Mouse (Mus musculus): ENCODE results near the gene Myo1e.

Myo1e gene

DNA sequence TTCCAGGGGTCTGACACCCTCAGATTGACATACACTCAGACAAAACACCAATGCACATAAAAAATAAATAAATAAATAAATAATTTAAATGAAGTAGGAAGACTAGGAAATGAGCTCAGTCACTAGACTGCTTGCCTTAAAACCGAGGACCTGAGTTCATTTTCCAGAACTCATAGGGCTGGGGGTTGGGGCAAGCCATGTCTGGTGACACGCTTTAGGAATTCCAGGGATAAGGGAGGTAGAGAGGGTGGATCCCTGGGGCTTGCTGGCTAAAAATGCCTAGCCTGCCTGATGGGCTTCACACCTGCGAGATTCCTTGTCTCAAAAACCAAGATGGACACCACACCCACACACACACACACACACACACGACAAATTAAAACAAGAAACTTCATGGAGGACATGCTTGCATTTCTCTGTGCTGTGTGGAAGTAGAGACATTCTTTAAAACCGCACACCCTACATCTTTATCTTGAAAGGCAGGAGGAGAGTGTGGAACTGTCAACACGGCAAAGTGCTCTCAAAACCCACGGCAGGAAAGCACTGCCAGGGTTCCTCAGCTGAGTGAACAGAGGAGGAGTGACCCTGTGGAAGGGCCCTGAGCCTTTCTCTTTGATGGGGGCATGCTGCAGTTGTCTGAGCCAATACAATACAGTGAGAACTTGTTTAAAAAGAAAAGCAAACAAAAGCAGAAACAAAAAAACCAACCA, 13.5 kb downstream of the Myo1e start:
- DNase-seq (ENCODE audit: low spot score in 2 of 2) = no peak

DNA sequence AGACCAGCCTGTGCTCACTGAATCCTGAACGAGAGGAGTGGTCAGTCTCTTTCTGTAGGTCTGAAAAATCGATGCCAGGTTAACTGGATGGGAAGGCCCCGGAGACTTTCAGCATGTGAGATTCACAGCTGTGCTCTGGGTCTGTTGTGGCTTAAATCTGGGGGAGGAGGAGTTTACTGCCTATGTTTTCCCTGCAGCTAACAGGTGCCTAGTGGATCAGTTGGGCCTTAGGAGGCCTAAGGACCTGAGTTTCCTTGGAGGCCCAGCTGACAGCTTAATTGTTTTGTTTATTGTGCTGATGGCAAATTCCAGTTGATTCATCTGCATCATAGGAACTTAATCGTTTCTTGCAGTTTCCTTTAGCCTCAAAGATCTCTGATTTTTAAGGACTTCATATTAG, 16.0 kb downstream of the Myo1e start:
- DNase-seq (ENCODE audit: low spot score in 2 of 2) = no peak

DNA sequence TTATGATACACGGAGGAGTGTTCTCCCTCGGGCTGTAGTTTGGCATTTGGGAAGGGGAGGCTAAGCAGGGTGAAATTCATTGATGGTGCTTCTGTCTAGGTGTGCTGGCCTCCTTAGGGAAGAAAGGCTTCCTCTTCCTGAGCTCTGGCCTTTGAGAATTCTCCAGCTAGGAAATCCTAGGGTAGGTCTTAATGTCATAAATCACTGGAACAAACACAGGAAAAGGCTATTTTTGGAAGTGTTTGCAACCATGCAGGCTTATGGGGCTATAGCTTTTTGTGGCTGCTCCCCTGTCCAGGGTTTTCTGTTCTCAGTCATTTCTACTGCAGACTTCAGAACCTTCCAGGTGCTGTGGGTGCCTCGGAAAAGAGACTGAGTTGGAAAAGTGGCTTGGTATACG, 16.9 kb downstream of the Myo1e start:
- no peak for DNase-seq (ENCODE audit: low spot score in 2 of 2)

DNA sequence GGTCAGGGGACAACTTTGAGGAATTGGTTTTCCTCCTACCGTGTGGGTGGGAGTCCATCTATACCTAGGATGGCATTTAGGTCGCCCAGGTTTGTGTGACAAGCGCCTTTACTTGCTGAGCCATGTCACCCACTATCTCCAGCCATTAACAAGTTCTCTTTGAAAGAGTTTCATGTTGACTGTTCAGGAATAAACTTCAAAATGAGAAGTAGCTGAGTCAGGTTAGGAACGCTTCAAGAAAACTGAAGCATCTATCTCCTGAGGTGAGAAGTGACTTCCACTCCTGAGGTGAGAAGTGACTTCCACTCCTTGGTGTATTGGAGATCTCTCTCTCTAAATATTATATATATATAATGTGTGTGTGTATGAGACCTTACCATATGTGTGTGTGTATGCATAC, 19.2 kb downstream of the Myo1e start:
- DNase-seq (ENCODE audit: low spot score in 2 of 2) = no peak

DNA sequence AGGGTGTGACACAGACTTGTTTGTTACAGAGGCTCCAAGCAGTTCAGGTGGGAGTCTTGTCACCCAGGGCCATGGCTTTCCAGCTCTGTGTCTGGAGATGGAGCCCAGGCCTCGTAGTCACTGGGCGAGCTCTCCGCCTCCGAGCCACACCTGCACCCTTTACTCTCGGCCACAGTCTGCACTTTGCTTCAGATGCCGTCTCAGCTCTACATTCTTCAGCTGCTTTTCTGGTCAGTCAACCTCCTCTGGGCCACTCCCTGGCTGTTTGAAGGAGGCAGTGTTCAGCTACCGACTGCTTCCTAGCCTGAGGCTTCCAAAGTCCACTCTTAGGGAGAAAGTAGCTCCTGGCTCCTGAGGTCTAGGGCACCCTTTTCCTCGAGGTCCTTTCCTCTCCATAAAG, 22.7 kb downstream of the Myo1e start:
- DNase-seq (ENCODE audit: low spot score in 2 of 2) = no peak

DNA sequence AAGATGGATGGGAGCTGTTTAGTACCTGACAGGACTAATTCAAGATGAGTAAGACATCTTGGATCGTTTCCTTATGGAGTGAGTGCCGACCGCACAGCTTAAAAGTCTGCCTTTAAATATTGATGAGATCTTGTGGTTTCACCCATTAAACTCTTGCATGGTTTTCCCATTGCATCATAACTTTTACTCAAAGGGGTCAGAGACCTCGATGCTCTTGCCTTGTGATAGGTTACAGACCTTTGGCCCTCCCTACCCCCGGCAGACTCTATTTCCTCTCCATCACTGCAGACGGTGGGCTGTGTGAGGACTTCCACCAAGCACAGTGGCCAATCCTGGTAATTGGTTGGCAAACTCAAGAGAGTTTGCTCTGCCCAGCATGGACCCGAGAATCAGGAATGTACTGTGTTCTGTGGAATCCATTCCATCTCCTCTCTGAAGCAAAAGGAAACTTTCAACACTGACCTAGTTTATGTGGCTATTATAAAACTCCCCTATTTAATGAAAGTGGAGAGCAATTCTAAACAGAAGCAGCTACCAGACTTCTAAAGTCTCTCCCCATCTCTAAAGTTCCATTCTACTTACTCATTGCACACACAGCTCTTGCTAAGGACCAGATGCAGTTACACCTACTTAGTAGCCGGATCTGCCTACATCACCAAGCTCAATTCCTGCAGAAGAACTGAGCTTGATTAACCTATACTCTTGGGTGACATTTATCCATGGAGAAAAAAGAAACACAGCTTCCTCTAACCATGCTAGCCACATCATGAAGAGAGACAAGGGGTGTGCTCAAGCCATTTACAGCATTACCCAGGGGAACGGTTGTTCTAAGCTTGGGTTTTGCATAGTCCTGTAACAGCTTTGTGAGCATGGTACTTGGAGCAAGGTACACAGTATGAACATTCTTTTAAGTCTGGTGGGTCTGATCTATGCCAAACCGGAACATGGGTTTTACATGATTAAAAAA, 25.2 kb downstream of the Myo1e start:
- no peak for DNase-seq (ENCODE audit: low spot score in 2 of 2)

DNA sequence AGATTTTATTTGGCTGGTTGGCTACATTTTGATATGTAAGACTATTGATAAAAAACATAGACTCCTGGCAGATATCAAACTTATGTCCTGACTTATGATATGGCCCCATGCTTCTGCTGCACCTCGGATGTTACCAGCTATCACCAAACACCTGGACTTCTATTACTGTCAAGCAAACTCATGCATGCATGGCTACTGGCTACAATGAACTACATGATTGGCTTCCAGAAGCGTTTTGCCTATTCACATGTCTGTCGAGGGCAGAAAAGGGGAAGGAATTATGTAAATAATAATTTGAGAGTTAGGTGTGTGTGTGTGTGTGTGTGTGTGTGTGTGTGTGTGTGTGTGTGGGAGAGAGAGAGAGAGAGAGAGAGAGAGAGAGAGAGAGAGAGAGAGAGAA, 30.0 kb downstream of the Myo1e start:
- DNase-seq (ENCODE audit: low spot score in 2 of 2) = peak in 1 of 2 experiments; percentile 51

DNA sequence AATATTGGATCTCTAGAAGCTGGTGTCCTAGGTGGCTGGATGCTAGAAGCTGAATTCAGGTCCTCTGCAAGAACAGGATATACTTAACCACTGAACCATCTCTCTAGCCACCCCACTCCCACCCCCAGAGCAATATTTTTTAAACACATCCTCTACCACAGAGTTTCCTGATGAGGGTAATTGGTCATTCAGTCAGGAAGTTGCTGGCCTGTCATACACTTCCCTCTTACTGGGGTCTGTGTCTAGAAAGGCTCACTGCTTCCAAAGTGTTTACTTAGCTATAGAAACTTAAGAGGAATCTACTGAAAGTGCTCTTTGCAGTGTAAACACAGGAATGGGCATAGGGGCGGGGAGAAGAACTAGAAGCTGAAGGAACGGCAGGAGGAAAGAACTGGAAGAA, 30.4 kb downstream of the Myo1e start:
- peak; percentile 62 to 68 for DNase-seq (ENCODE audit: low spot score in 2 of 2)

DNA sequence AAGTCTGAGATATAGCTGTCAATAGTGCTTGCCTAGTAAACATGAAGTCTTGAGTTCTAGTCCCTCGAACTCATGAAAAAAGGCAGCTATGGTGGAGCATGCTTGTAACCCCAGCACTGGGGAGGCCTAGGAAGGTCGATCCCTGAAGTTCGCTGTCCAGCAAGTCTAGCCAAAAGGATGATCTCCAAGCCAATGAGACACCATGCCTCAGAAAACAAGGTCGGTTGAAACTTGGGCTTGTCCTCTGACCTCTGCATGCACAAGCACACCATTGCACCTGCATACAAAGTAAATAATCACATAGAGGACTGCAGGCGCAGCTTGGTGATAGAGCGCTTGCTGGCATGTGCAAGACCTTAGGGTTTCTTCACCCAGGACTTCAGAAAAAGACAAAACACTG, 31.2 kb downstream of the Myo1e start:
- no peak for DNase-seq (ENCODE audit: low spot score in 2 of 2)

DNA sequence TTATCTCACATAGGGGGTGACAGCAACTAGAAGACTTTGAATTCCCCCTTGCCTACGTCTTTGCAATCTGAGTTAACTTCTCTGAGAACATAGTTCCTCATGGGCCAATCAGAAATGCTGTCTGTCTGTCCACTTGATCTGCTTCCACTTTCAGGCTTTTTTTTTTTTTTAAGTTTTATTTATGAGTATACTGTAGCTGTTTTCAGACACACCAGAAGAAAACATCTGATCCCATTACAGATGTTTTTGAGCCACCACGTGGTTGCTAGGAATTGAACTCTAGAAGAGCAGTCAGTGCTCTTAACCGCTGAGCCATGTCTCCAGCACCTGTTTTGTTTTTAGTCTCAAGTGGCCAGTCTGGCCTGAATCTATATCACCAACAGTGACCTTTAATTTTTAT, 32.1 kb downstream of the Myo1e start:
- DNase-seq (ENCODE audit: low spot score in 2 of 2) = no peak

DNA sequence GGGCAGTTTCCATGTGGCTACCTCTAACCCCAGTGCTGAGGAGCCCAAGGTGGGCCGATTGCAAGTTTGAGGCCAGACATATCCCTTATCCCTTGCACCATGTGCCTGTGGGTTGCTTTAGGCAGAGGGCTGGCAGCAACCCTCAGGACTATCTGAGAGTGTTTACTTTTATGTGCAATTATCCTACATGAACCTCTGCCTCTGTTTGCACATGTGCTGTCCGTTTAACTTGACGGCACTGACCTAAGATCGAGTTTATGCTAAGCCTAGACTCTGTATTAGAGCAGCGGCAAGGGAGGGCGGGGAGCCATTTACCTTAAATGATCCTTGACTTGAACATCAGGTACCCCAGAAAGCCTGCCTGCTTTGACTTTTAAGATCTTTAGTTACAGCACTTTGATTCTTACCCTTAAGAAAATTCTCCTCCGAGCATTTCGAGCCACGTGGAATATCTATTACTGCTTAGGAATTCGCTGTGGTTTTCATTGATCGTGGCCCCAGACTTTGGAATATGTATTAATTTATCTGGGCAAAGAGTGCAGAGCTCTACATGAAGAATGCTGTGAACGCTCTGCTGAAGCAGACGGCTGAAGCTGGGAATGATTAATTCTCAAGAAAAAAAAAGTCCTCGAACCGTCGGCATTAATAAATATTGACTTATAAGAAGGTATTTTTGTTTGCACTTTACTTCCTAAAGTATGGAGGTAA, 33.7 kb downstream of the Myo1e start:
- no peak for DNase-seq (ENCODE audit: low spot score in 2 of 2)

DNA sequence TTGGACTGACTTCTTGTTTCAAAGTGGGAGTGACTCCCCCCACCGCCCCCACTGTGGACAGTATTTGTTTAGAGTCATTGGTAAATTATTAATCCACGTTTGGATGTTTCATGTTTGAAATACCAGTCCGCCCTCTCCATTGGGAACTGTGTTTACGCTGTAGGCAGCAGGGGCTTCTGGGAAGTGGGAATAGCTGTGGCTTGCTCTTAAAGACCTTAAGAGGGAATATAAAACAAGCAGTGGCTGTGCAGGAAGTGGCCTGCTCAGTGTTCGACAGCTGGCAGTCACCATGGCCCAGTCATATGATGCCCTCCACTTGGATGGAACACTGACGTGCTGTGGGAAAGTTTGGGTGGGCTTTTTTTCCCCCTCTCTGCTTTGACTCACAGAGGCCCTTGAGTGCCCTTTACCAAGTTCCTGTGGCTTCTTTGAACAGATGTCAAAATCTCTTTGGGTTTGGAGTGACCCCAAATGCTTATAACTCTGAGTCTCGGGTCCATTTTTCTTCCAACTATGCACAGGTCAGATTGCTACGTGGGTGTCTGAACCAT, 34.3 kb downstream of the Myo1e start:
- DNase-seq (ENCODE audit: low spot score in 2 of 2) = no peak

DNA sequence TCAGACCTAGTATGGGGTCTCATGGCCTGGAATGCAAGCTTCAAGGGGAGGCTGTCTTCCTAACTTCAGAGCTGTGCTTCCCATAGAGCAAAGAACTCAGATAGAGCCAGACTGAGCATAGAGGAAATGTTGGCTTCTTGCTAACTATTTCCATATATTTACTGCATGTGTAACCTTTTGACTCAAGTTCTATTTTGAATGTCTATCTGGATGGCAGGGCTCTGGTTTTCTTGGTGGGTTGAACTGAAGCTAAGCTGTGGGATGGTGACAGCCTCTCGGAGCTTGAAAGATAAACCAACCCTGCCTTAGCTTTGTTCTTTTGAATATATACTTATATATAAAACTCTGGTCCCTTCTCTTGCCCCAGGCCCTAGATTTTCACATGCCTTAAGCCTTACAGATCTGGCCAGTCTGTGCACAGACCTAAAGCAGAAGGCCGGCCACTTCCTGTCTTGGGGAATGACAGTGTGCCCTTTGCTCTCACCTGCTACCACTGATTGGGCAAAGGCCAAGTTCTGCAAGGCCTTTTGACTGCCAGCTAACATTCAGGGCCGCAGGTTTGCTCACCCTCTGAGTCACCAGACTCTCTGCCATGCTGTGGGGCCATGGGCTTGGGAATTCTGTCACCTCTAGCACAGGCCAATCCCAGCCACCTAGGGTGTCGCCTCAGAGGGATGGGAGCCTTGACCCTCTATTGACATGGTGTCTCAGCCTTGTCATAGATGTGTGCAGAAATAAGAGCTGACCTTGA, 35.1 kb downstream of the Myo1e start:
- peak in 1 of 2 experiments; percentile 30 for DNase-seq (ENCODE audit: low spot score in 2 of 2)

DNA sequence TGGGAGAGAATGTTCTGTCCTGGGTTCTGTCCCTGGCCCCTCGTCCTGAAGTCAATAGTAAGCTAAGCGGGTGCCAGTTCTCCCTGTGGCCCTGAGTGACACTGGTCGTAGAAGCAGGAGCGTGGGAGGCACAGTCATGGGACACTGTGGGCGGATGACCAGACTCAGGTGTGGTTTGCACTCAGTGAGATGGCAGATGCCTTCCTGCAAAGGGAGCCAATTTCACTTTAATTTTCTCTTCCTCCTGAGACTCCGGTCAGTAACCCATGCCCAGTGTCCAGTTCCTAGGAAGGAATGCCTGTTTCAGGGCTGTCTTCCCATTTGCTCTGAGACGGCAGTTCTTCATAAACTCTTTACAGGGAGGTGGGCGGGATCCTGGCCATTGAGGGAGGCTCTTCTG, 36.1 kb downstream of the Myo1e start:
- peak; percentile 53 to 61 for DNase-seq (ENCODE audit: low spot score in 2 of 2)

DNA sequence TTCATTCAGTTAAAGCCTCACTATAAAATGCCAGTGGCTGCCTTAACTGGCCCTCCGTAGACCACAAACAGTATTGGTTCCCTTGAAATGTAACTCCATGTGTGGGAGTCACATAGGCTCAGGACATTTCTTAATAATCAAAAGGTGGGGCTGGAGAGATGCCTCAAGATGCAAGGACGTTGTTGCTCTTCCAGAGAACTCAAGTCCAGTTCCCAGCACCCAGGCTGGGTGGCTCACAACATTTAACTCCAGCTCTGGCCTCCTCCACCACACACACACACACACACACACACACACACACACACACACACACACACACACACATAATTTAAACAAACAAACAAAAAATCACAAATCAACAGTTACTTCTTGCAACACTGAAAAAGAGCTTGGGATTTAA, 36.6 kb downstream of the Myo1e start:
- no peak for DNase-seq (ENCODE audit: low spot score in 2 of 2)

DNA sequence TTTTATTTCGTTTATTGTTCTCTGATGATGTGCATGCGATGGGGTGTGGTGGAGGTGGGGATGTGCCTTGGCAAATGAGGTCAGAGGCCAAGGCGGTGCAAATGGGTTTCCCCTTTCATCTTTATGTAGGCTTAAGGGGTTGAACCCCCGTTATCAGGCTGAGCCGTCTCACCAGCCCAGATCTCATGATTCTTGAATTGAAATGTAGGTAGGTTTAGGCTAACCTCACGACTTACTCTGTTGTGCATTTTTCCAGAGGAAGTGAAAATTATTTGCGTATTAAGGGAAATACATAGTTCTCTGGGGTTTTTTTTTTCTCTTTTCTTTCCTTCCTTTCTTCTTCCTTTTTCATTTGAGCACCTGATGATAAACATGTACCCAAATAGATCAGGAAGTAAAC, 37.0 kb downstream of the Myo1e start:
- peak; percentile 34 to 67 for DNase-seq (ENCODE audit: low spot score in 2 of 2)

DNA sequence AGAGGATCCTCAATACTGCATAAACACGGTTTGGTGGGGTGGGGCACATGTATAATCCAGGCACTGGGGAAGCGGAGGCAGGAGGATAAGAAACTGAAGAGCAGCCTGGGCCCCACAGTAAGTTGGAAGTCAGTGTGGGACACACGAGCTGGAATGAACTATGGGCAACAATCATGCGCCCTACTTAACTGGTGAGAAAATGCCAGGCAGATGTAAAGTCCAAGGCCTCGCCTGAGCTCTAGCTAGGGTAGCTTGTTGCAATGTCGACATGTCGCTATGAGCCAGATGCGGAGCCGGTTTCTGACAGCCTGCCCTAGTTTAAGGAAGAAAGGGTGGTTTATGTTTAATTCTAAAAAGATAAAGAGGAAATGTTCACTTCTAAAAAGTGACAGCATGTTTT, 37.9 kb downstream of the Myo1e start:
- no peak for DNase-seq (ENCODE audit: low spot score in 2 of 2)

DNA sequence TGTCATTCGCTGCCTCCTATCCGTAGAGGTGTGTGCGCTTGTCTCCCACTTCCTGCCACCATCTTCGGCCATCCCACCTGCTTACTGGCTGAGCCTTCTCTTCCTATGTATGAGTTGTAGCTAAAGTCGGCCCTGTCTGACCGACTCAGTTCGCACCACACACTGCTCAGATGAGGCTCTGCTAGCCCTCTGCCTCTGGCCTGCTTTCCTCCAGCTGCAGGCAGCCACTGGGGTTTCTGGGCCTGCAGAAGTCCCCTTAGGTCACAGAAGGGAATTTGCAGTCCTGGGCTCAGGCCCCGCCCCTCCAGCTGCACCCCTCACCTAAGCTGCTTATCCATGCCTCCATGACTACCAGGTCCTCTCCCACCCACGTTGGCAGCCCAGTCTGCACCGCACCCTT, 39.3 kb downstream of the Myo1e start:
- DNase-seq (ENCODE audit: low spot score in 2 of 2) = no peak

DNA sequence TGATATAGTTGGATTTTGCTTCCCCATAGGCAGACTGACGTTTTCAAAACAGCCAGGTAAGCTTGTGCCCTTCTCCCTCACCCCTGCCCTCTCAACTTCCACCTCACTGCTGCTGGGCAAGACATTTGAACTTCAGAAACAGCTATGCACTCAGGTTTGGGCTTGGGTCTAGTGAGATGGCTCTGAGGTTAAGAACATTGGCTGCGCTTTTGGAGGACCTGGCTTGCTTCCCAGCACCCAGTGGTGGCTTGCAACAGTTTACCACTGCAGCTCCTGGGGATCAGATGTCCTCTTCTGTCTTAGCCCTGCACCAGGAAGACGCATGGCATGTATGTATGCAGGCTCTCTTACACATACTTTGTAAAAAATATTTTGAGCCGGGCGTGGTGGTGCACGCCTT, 40.9 kb downstream of the Myo1e start:
- no peak for DNase-seq (ENCODE audit: low spot score in 2 of 2)

DNA sequence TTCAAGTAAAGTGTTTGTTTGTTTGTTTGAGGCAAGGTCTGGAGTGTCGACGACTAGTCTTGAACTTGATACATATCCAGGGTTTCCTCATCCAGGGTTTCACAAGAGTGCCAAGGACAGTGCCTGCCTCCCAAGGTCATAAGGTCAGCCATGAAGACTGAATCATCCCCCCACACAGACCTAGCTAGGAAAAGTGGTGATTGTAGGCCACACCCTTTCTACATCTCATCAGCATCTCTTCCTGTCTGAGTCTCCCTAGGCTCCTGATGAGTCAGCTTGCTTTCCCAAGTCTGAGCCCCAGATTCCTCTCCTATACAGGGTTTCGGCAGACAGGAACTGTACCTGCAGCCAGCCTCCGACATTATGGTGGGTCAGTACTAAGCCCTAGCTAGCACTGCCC, 41.7 kb downstream of the Myo1e start:
- no peak for DNase-seq (ENCODE audit: low spot score in 2 of 2)

DNA sequence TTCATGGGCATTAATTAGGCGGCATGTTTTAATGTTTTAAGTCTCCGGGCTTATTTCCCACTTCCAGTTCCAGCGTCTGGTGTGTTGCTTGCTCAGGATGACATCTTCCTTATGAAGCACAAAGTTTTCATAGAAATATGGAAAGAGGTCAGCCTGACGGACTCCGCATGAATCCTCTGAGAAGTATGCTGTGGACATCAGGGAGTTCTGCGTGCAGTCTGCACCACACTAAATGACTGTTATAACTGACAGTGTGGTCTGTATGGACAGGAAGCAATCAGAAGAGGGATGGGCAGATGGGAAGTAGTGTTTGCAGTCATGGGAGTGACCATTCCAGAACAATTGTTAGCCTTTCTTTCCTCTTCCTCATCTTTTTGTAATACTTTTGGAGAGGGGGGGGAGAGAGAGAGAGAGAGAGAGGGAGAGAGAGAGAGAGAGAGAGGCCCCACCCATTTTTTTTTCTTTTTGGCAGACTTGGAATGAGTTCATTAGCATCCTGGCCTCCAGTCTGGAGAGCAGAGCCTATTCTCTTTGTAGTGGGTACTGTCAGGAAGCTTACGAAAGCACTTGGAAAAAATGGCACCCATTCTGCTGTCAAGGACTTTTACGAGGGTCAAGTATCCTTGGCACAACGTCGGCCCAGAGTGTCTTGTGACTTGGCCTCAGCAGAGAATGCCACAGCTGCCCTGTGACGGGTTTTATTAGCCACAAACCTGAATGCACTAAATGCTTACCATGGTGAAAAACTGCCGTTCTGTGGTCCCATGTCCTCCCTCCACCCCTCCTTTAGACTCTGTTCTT, 42.9 kb downstream of the Myo1e start:
- DNase-seq (ENCODE audit: low spot score in 2 of 2) = no peak
